Mouse (Mus musculus): ENCODE results near the gene Cdc42ep4. TPM values are rescaled to one million over a fixed set of nuclear protein-coding genes. Genes with fewer than 3 reads are reported as not detected.

Gene Cdc42ep4
- polyA plus RNA-seq, 1 experiment: 13.3 TPM

DNA sequence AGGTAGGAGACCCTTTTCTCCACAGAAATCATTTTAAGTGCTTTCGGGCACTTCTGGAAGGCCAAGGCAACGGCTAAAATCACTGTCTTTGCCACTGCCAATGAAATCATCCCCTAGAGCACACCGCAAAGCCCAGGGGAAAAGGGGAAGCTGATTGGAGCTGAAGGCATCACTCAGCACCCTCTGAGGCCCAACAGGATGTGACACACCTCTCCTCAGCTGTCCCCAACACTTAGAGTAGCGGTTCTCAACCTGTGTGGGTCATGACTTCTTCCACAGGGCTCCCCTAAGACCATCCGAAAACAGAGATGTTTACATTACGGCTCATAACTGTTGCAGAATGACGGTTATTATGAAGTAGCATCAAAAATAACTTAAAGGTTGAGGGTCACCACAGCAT, 10.0 kb upstream of the Cdc42ep4 start:
- H3K4me2 ChIP-seq (ENCODE audit: low read depth): no peak overlapping the region
- TF ChIP-seq MYOD1 (IDR thresholded peaks at IDR 0.05; ENCODE audit: control insufficient read depth in 1 of 3, insufficient read length in 2 of 3, low read depth in 2 of 3) (no peak), POLR2A (IDR thresholded peaks at IDR 0.05; ENCODE audit: insufficient read length, low read depth) (no peak)
- H3K36me3 ChIP-seq (ENCODE audit: control insufficient read depth, insufficient read depth): no peaks in the 10 kb centered on the region
- no peak overlapping the region for H3K4me3 ChIP-seq
- no peaks in the 10 kb centered on the region for H3K27me3 ChIP-seq (ENCODE audit: control insufficient read depth, insufficient read depth, insufficient read length)
- no peaks in the 10 kb centered on the region for H3K79me2 ChIP-seq (ENCODE audit: control insufficient read depth, insufficient read depth)
- H3ac ChIP-seq (ENCODE audit: control insufficient read depth, insufficient read length): no peak overlapping the region

- no peak overlapping the region for H3K4me3 ChIP-seq
- no peak overlapping the region for H3K4me2 ChIP-seq (ENCODE audit: low read depth)
- no peak for TF ChIP-seq MYOD1 (IDR thresholded peaks at IDR 0.05; ENCODE audit: control insufficient read depth in 1 of 3, insufficient read length in 2 of 3, low read depth in 2 of 3)
- no peak for TF ChIP-seq POLR2AphosphoS2 (IDR thresholded peaks at IDR 0.05; ENCODE audit: insufficient read length, low read depth)
- TF ChIP-seq MYOG (IDR thresholded peaks at IDR 0.05; ENCODE audit: control insufficient read depth in 1 of 3, insufficient read depth in 1 of 3, insufficient read length in 2 of 3, low read depth in 2 of 3): no peak
- TF ChIP-seq MAX (IDR thresholded peaks at IDR 0.05; ENCODE audit: low read depth): no peak
- no peak for TF ChIP-seq USF1 (IDR thresholded peaks at IDR 0.05; ENCODE audit: low read depth)
- TF ChIP-seq REST (IDR thresholded peaks at IDR 0.05; ENCODE audit: insufficient read depth, insufficient read length): no peak
- TF ChIP-seq TCF12 (IDR thresholded peaks at IDR 0.05; ENCODE audit: insufficient read depth, poor library complexity, severe bottlenecking): no peak
- TF ChIP-seq SRF (IDR thresholded peaks at IDR 0.05; ENCODE audit: control insufficient read depth, insufficient read length, low read depth): no peak
- no peak for TF ChIP-seq POLR2A (IDR thresholded peaks at IDR 0.05; ENCODE audit: insufficient read length, low read depth)
- TF ChIP-seq TCF3 (IDR thresholded peaks at IDR 0.05; ENCODE audit: insufficient read length, low read depth): no peak
- TF ChIP-seq CEBPB (IDR thresholded peaks at IDR 0.05; ENCODE audit: insufficient read depth, poor library complexity, severe bottlenecking): no peak
- TF ChIP-seq E2F4 (IDR thresholded peaks at IDR 0.05; ENCODE audit: insufficient read depth): no peak
- no peaks in the 10 kb centered on the region for H3K79me2 ChIP-seq (ENCODE audit: control insufficient read depth, insufficient read depth)
- no peak overlapping the region for H3ac ChIP-seq (ENCODE audit: control insufficient read depth, insufficient read length)
- H3K36me3 ChIP-seq (ENCODE audit: control insufficient read depth, insufficient read depth): no peaks in the 10 kb centered on the region
- no peaks in the 10 kb centered on the region for H3K27me3 ChIP-seq (ENCODE audit: control insufficient read depth, insufficient read depth, insufficient read length)
Measured at GRCm38 (mm10) chr11:113760476-113760875, 8.8 kb upstream of the Cdc42ep4 start.

GRCm38 (mm10) chr11:113758851-113759250, 7.2 kb upstream of the Cdc42ep4 start:
- H3K36me3 ChIP-seq (ENCODE audit: control insufficient read depth, insufficient read depth): no peaks in the 10 kb centered on the region
- no peaks in the 10 kb centered on the region for H3K27me3 ChIP-seq (ENCODE audit: control insufficient read depth, insufficient read depth, insufficient read length)
- H3K79me2 ChIP-seq (ENCODE audit: control insufficient read depth, insufficient read depth): no peaks in the 10 kb centered on the region
- TF ChIP-seq E2F4 (IDR thresholded peaks at IDR 0.05; ENCODE audit: insufficient read depth) (no peak), TCF3 (IDR thresholded peaks at IDR 0.05; ENCODE audit: insufficient read length, low read depth) (no peak), REST (IDR thresholded peaks at IDR 0.05; ENCODE audit: insufficient read depth, insufficient read length) (no peak), MYOG (IDR thresholded peaks at IDR 0.05; ENCODE audit: control insufficient read depth in 1 of 3, insufficient read depth in 1 of 3, insufficient read length in 2 of 3, low read depth in 2 of 3) (no peak), SRF (IDR thresholded peaks at IDR 0.05; ENCODE audit: control insufficient read depth, insufficient read length, low read depth) (no peak), POLR2A (IDR thresholded peaks at IDR 0.05; ENCODE audit: insufficient read length, low read depth) (no peak), MYOD1 (IDR thresholded peaks at IDR 0.05; ENCODE audit: control insufficient read depth in 1 of 3, insufficient read length in 2 of 3, low read depth in 2 of 3) (no peak)
- no peak overlapping the region for H3K4me2 ChIP-seq (ENCODE audit: low read depth)
- H3K4me3 ChIP-seq: no peak overlapping the region
- H3ac ChIP-seq (ENCODE audit: control insufficient read depth, insufficient read length): no peak overlapping the region

GRCm38 (mm10) chr11:113756578-113756977, 4.9 kb upstream of the Cdc42ep4 start:
- Histone ChIP-seq H3ac (ENCODE audit: control insufficient read depth, insufficient read length) (no peak overlapping the region), H3K79me2 (ENCODE audit: control insufficient read depth, insufficient read depth) (no peaks in the 10 kb centered on the region), H3K4me2 (ENCODE audit: low read depth) (no peak overlapping the region), H3K36me3 (ENCODE audit: control insufficient read depth, insufficient read depth) (no peaks in the 10 kb centered on the region), H3K4me3 (no peak overlapping the region), H3K27me3 (ENCODE audit: control insufficient read depth, insufficient read depth, insufficient read length) (no peaks in the 10 kb centered on the region)
- no peak for TF ChIP-seq MYOG (IDR thresholded peaks at IDR 0.05; ENCODE audit: control insufficient read depth in 1 of 3, insufficient read depth in 1 of 3, insufficient read length in 2 of 3, low read depth in 2 of 3)
- no peak for TF ChIP-seq REST (IDR thresholded peaks at IDR 0.05; ENCODE audit: insufficient read depth, insufficient read length)
- no peak for TF ChIP-seq POLR2A (IDR thresholded peaks at IDR 0.05; ENCODE audit: insufficient read length, low read depth)
- no peak for TF ChIP-seq MYOD1 (IDR thresholded peaks at IDR 0.05; ENCODE audit: control insufficient read depth in 1 of 3, insufficient read length in 2 of 3, low read depth in 2 of 3)
- TF ChIP-seq USF1 (IDR thresholded peaks at IDR 0.05; ENCODE audit: low read depth): no peak
- no peak for TF ChIP-seq SRF (IDR thresholded peaks at IDR 0.05; ENCODE audit: control insufficient read depth, insufficient read length, low read depth)

DNA sequence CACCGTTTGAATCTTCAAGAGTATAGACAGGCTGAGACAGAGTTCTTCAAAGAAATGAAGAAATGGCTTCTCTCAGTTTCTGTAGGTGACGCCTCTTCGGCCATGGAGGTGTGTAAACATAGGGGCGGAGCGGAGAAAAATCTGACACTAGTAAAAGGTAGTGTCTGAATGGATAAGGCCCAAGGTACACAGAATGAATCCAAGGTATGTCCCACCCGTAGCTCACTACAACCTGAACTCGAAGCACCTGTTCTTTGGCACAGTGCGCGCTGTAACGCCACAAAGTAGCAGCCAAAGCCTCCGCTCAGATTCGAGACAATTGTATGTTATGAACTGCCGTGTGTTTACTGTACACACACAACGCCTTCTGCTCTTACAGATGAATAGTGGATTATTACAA, 4.2 kb upstream of the Cdc42ep4 start:
- no peak overlapping the region for H3K4me2 ChIP-seq (ENCODE audit: low read depth)
- no peaks in the 10 kb centered on the region for H3K36me3 ChIP-seq (ENCODE audit: control insufficient read depth, insufficient read depth)
- H3K4me3 ChIP-seq: no peak overlapping the region
- H3ac ChIP-seq (ENCODE audit: control insufficient read depth, insufficient read length): no peak overlapping the region
- H3K79me2 ChIP-seq (ENCODE audit: control insufficient read depth, insufficient read depth): no peaks in the 10 kb centered on the region
- no peak for TF ChIP-seq CEBPB (IDR thresholded peaks at IDR 0.05; ENCODE audit: insufficient read depth, poor library complexity, severe bottlenecking)
- TF ChIP-seq MYOG (IDR thresholded peaks at IDR 0.05; ENCODE audit: control insufficient read depth in 1 of 3, insufficient read depth in 1 of 3, insufficient read length in 2 of 3, low read depth in 2 of 3): no peak
- TF ChIP-seq POLR2A (IDR thresholded peaks at IDR 0.05; ENCODE audit: insufficient read length, low read depth): no peak
- TF ChIP-seq POLR2AphosphoS2 (IDR thresholded peaks at IDR 0.05; ENCODE audit: insufficient read length, low read depth): no peak
- TF ChIP-seq MYOD1 (IDR thresholded peaks at IDR 0.05; ENCODE audit: control insufficient read depth in 1 of 3, insufficient read length in 2 of 3, low read depth in 2 of 3): no peak
- TF ChIP-seq TCF3 (IDR thresholded peaks at IDR 0.05; ENCODE audit: insufficient read length, low read depth): no peak
- no peak for TF ChIP-seq TCF12 (IDR thresholded peaks at IDR 0.05; ENCODE audit: insufficient read depth, poor library complexity, severe bottlenecking)
- H3K27me3 ChIP-seq (ENCODE audit: control insufficient read depth, insufficient read depth, insufficient read length): no peaks in the 10 kb centered on the region

All from myocyte (in vitro differentiated cells).